Mouse (Mus musculus) v-Abl transformed pro-B cells (cell line): ENCODE measurements around the gene Ghdc.
"Not testable (repeated sequence)": the region's sequence is repeated elsewhere in the genome, so short reads cannot be mapped to it uniquely, and the experiment has no call there.

Source experiments
- in situ Hi-C, 2 experiments: fragments of 400-800 bp; cut with MboI; formaldehyde crosslinking; loops; one replicate each; pipeline ENCODE4 v1.15.1; 2025; ENCODE audit not compliant: unreplicated experiment in 2 of 2

Gene Ghdc

GRCm38 (mm10) chr11:100770646-100771408 is at the start of gene Ghdc:
Gene Ghdc (minus strand): TSS chr11:100770957.
- in situ Hi-C loops = loop anchor here in 1 of 2 experiments (25.0 kb wide), 1 partner anchor 91 kb away; the partner anchor contains the start of genes Stat5a and Stat5b

DNA sequence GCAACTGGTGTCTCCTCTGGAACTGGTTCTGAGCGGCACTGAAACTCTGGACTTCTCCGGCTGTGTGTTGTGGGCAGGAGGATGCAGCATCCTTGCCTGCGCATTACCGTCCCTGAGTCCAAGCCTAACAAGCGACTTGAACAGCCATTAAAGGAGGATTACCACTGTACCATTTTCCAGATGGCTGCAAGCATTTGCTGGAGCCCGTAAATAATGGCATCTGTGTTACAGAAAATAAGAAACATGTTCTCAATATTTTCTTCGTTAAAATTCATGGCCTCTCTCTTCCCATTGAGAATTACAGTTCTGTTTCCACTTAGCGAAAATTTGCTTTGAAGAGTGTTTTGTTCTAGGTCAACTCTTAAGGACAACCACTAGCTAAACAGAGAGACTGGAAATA is 49.3 kb upstream of the Ghdc start:
- in situ Hi-C loops = no loop called here

DNA sequence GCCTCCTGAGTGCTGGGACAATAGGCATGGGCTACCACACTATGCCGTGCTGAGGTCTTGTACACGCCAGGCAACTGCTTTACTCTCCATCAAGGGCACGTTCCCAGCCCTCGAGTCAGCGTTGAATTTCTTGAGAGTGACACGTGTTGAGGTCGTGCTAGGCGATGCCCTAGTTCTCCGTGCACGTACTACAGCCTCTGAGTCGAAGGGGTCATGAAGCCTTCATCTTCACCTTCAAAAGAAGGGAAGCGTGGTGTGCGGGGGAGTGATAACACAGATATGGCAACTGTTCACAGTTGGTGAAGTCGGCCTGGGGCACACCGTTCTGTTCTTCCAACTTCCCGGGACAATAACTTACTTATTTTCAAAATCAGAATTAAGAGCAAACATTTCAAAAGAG is 48.9 kb upstream of the Ghdc start:
- in situ Hi-C loops = no loop called here

GRCm38 (mm10) chr11:100819048-100819447 is 48.3 kb upstream of the Ghdc start:
- in situ Hi-C loops = no loop called here

GRCm38 (mm10) chr11:100818359-100819012 is 47.7 kb upstream of the Ghdc start:
- in situ Hi-C loops = no loop called here

DNA sequence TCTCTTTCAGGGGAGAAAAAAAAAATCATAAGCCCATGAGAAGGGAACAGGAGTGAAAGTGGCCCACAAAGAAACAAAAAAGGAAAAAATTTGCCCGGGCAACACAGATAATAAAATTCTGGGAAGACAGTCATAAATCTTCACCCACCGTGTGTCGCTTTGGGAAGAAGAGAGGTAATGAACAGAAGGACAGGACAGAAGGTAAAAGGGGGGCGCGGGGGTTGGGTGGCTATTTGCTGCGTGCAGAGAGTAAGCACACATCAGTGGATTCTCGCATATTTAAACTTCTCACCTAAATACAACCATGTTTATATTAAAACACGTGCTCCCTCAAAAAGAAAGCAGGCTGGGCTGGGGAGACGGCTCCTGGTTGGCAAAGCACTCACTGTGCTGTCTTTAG is 46.6 kb upstream of the Ghdc start:
- in situ Hi-C loops = no loop called here

GRCm38 (mm10) chr11:100816801-100817200 is 46.0 kb upstream of the Ghdc start:
- in situ Hi-C loops = no loop called here

DNA sequence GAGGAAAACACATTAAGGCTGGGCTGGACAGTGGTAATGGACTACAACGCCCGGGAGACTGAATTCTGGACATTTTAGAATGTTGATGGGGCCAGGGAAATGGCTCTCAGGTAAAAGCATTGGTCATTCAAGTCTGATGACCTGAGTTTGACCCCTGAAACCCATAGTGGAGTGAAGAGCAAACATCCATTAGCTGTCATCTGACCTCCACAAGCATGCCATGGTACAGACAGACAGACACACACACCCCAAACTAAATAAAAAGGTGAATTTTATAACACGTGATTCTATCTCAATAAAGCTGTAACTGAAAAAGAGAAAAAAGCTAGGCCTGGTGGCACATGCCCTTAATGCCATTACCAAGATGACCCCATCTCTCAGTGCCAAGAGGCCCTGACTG is 45.6 kb upstream of the Ghdc start:
- in situ Hi-C loops = no loop called here

DNA sequence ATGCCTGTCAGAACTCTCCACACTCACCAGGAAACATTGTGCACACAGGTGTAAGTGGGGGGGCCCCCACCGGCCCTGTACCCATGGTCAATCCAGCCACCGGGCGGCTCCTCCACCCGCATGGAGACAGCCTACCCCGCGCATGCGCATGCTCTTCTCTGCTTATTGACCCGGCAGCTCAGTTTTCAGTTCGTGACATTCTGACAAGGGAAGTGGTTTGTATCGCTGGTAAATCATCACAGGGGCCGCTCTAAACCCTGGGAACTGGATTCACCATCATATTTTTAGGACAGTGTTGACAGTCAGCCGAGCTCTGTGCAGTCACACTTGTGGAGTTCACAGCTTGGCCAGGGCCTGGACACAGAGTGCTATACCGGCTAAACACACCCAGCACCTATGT is 43.7 kb upstream of the Ghdc start:
- in situ Hi-C loops = no loop called here

DNA sequence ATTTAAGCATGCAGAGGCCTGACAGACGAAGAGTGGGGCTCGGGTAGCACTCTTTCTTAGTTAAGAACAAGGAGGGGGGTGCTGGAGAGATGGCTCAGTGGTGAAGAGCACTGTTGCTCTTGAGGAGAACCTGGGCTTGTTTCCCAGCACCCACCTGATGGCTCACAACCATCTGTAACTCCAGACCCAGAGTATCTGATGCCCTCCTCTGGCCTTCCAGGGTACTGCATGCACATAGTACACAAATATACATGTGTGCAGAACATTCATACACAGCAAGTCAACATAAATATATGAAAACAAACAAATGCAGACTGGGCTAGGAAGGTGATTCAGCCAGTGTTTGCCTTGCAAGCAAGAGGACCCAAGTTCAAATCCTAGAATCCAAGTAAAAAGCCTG is 40.4 kb upstream of the Ghdc start:
- in situ Hi-C loops = no loop called here

- in situ Hi-C loops = no loop called here
Observed at GRCm38 (mm10) chr11:100810516-100810915, 39.8 kb upstream of the Ghdc start.

DNA sequence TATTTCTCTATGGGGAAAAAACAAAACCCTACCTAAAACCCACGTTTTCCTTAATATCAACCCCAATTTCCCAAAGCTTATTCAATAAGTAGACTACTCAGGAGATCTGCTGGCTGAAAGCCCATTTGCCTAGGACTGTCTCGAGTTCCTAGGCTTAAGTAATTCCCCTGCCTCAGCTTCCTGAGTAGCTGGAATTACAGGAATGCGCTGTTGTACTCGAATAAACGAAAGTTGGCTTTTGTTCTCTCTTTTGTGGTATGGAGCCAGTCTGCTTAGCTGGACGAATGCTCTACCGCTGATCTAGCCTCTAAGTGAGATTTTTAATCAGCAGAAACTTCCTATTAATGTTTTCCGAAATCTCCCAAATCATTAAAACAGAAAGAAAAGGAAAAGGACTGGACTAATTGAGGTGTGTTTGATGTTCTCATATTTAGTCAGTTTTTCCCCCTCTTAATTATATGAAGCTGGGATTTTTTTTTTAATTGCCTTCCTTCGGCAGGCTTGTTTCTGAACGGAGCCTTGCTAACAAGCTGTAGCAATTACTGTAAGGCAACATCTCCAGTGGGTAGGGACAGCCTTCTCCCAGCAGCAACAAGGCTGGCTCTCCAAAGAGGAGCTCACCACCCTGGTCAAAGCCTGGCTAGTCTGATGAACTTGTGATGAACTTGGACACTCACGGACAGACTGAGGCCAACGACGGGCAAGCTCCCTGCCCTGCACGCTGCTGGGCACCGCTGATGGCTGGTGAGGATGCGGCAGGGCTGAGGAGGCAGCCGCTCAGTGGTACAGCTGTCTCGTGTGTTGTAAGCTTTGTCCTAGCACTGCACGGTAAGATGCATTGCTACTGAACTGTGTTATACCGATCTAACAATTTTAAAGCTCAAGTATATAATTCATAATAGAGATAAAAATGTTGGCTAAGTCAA is 35.9 kb upstream of the Ghdc start:
- in situ Hi-C loops = loop anchor here in 1 of 2 experiments (5.0 kb wide), 1 partner anchor 46 kb away; the partner anchor contains the start of gene Stat5b

DNA sequence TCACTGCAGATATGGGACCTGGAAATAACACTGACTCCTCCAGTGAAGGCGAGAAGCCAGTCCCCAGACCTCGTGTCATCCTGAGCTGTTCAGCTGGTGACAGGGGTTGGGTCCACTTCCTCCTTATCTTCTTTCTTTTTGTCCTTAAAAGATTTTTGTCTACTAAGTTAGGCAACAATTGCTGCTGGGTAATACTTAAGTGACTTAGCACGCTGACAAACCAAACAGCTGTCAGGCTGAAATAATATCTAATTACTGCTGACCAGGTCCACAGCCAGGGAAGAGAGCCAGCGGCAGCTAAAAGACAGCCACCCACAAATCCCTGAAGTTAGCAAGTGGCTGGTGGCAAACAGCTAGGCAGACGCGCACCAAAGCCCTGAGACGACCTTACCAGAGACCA is 34.8 kb upstream of the Ghdc start:
- in situ Hi-C loops = loop anchor here in 1 of 2 experiments (5.0 kb wide), 1 partner anchor 47 kb away; the partner anchor contains the start of gene Stat5b

DNA sequence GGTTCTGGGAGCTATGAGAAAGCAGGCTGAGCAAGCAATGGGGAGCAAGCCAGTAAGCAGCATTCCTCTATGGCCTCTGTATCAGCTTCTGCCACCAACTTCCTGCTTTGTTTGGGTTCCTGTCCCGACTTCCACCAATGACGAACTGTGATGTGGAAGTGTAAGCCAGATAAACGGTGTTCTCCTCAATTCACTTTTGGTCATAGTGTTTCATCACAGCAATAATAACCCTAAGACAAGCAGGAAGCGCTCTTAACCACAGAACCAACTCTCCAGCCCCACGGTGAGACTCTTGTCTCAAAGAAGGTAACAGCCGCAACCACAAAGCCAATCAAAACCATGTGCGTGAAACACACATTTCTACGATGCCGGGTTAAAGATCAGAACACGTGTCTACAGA is 33.7 kb upstream of the Ghdc start:
- in situ Hi-C loops = no loop called here

DNA sequence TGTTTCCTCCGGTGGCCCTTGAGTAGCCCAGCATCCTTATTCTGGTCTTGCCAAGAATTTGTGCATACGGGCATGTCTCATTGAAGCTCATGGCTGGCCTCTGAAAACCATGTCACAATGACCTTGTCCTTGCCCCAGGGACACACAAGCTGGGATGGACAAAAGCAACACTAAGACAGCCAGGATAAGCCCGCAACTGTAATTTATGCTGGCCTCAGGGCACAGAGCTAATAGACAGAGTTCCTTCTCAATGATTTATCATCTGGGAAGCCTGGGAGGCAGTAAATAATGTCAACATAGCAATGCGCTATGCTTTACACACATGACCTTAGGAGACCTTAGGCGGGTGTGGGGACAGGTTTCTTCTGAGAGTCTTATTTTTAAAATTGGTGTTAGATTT is 28.7 kb upstream of the Ghdc start:
- in situ Hi-C loops = no loop called here

GRCm38 (mm10) chr11:100796585-100796984 is 25.8 kb upstream of the Ghdc start:
- in situ Hi-C loops = no loop called here

DNA sequence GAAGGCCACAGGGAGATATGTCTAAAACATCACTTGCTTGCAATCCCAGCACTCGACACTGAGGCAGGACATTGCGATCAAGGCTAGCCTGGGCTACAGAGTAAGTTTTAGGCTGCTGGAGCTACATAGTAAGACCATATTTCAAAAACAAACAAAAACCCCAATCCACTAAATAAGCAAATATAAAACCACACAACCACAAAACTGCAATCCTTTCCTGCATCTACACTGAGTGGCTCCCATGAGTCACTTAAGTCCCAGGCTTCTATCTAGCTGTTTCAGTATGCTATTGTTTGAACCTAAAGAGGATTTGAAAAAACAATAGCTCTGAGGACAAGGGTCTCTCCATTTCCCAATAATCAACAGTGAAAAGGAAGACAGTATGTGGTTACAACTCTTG is 24.6 kb upstream of the Ghdc start:
- in situ Hi-C loops = no loop called here

DNA sequence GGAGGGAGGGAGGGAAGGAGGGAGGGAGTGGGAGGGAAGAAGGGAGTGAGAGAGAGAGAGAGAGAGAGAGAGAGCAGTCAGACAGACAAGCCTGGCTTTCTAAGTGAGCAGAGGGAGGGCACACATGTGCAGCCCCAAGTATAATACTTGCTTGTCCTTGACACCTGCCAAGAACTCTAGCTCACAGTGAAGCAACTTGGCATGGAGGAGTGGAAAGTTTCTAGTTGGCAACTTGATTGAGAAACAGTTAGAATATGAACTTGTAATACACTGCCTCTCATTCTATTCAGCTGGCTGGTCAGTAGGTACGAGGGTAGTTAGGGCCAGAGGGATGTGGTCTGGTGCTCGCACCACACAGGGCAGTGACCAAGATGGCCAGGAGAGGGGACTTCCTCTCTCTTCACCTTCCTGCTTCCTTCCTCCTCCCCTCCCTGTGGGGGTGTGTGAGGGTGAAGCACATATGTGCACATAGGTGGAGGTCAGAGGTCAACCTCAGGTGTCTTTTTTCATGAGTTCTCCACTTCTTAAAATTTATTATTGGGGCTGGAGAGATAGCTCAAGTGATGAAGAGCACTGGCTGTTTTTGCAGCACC is 20.8 kb upstream of the Ghdc start:
- in situ Hi-C loops = no loop called here

DNA sequence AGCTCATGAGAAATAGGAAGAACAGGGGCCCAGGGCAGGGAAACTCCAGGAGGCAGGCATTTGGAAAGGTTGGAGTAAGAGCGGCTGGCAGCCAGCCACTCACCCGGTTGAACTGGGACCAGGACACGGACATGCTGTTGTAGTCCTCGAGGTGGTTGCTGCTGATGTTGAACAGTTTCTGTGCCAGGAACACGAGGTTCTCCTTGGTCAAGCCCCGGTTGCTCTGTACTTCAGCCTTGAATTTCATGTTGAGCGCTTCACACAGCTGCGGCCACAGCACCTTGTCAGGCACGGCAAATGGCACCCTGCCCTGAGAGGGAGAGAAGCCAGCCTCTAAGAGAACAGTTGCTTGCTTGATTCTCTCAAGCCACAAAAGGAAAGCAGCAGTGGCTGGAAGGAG is 19.9 kb upstream of the Ghdc start:
- in situ Hi-C loops = not testable (repeated sequence)

- in situ Hi-C loops = no loop called here
Observed at GRCm38 (mm10) chr11:100789702-100790101, 18.9 kb upstream of the Ghdc start.

DNA sequence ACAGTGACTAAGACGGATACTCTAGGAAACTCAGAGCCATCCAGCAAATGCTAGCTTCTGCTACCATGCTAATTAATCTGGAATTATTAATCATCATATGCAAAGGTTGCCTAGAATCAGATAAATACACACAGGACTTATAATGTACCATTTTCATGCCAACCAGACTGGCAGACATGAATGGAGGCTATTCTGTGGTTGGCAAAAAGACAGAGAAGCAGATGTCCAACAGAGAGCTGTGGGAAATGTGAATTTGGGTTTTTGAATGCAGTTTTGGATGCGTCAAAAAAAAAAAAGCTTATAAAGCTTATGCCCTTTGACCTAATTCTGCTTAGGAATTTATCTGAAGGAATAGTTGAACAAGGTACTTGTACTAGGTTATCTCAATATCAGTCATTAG is 15.0 kb upstream of the Ghdc start:
- in situ Hi-C loops = no loop called here
